Mouse (Mus musculus) lung, embryonic 14.5 days (tissue): ENCODE measurements around the gene Dnm2. TPM values are rescaled to one million over a fixed set of nuclear protein-coding genes. Genes with fewer than 3 reads are reported as not detected.

Source experiments
- ATAC-seq: fragments of 200-750 bp; cut with Nextera tagmentation; 2 replicates; pipeline ENCODE4 v1.8.0; 2017; ENCODE audit warnings: mild to moderate bottlenecking, moderate TSS enrichment, moderate library complexity; ENCODE audit not compliant: insufficient read depth
- DNase-seq: peaks from one replicate; pipeline ENCODE4 v3.0.0-alpha.2; 2015
- H3K27ac ChIP-seq: fragments of 300-500 bp; sonication (generic); 2 replicates; pipeline ENCODE4 v1.5.1; 2014; ENCODE audit warnings: low read depth, mild to moderate bottlenecking, moderate library complexity
- H3K27me3 ChIP-seq: fragments of 300-500 bp; sonication (generic); 2 replicates; pipeline ENCODE4 v1.6.1; 2014; ENCODE audit warnings: low read length, control low read depth; ENCODE audit not compliant: insufficient read depth
- H3K36me3 ChIP-seq: fragments of 300-500 bp; sonication (generic); 2 replicates; pipeline ENCODE4 v1.6.1; 2014; ENCODE audit warnings: control low read depth; ENCODE audit not compliant: insufficient read depth
- H3K4me1 ChIP-seq: fragments of 300-500 bp; sonication (generic); 2 replicates; pipeline ENCODE4 v1.6.1; 2014; ENCODE audit warnings: antibody characterized with exemption, control low read depth; ENCODE audit not compliant: insufficient read depth
- H3K4me2 ChIP-seq: fragments of 300-500 bp; sonication (generic); 2 replicates; pipeline ENCODE4 v1.6.1; 2014; ENCODE audit warnings: mild to moderate bottlenecking
- H3K4me3 ChIP-seq: fragments of 300-500 bp; sonication (generic); 2 replicates; pipeline ENCODE4 v1.5.1; 2014; ENCODE audit warnings: low read depth, low read length
- H3K9ac ChIP-seq: fragments of 300-500 bp; sonication (generic); 2 replicates; pipeline ENCODE4 v1.6.1; 2014
- H3K9me3 ChIP-seq: fragments of 300-500 bp; sonication (generic); 2 replicates; pipeline ENCODE4 v1.6.1; 2016; ENCODE audit warnings: low read depth, low read length, control low read depth
- CTCF ChIP-seq: IDR thresholded peaks from 2 replicates; pipeline ENCODE4 v1.5.1; 2016; ENCODE audit warnings: antibody characterized with exemption, low read depth
- WGBS: fragments of 180-500 bp; shearing (Covaris S2); extraction: QIAGEN DNeasy Blood & Tissue Kit; methylation state at CpG from one replicate; pipeline ENCODE4 v1.1.7; 2014; 5-methylcytosine and 5-hydroxymethylcytosine counted together
- polyA plus RNA-seq: library from polyadenylated mRNA; unstranded; fragments of >200 nt; fragmentation: Nextera tagmentation; extraction: Ambion mirVana; gene quantifications from 2 replicates; pipeline ENCODE4 v1.2.1, GENCODE M21; 2014

Dnm2 gene
- polyA plus RNA-seq, 1 experiment from 2014 or later, result 71.8 TPM

DNA sequence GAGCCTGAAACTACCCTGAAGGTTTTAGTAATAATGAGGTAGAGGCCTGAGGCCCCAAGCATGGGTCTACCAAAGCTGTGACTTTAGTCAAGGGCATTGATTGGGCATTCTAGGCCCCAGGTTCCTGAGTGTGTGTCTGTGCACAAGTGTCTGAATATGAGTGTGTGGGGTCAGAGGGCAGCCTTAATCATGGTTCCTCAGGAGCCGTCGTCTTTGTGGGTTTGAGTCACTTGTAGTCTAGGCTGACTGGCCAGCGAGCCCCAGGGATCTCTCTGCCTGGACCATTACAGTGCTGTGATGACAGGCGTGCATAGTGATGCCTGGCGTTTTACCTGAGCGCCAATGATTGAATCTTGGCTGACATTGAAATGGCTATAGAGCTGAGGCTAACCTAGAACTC lies 3.5 kb downstream of the Dnm2 start:
- TF ChIP-seq CTCF, result no peak
- Histone ChIP-seq H3K4me3 (no peak overlapping the region), H3K4me1 (peaks cover 14% of the 10 kb centered on the region), H3K4me2 (no peak overlapping the region), H3K27ac (no peak overlapping the region), H3K36me3 (no peaks in the 10 kb centered on the region), H3K9ac (no peak overlapping the region), H3K9me3 (no peaks in the 10 kb centered on the region), H3K27me3 (no peaks in the 10 kb centered on the region)
- 81% methylated on average over 6 of the region's 6 CpGs for WGBS
- ATAC-seq (no peak), DNase-seq (no peak)

DNA sequence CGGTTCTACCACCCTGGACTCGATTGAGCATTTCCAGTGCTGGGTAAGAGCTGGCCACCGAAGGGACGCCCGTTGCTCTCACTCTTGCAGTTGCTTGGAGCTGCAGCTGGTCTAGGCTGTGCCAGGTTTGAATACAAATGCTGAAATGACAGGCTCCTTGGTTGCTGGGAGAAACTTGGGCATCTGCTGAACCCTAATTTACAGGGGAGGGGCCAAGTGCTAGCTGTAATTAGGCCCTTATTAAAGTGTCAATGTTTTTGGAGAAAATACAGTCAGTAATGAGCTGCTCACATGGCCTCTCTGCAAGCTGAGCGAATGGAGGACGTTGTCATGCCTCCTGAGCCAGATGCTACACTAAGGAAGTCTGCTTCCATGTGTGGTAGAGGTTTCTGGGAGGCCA lies 6.0 kb downstream of the Dnm2 start:
- Histone ChIP-seq H3K9ac (no peak overlapping the region), H3K36me3 (no peaks in the 10 kb centered on the region), H3K27me3 (no peaks in the 10 kb centered on the region), H3K4me3 (no peak overlapping the region), H3K4me2 (no peak overlapping the region), H3K9me3 (no peaks in the 10 kb centered on the region), H3K4me1 (peaks cover 8% of the 10 kb centered on the region), H3K27ac (no peak overlapping the region)
- ATAC-seq, result no peak
- no peak for TF ChIP-seq CTCF
- no peak for DNase-seq
- WGBS, result 85% methylated on average over 7 of the region's 7 CpGs

DNA sequence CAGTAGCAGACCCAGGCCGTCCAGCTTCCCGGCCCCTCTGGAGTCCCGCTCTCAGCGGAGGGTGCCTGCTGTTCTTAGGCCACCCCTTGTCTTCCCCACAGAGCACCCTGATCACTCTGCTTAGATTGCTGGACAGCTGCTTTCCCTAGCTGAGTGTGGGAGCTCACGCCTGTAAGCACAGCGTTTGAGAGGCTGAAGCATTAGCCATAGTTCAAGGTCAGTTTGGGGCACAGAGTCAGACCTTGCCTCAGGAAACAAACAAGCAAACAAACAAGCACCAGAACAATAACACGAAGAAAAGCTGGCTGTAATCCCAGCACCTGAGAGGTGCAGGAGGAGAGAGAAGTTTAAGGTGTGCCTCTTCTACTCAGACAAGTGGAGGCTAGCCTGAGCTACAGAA lies 7.4 kb downstream of the Dnm2 start:
- Histone ChIP-seq H3K9ac (no peak overlapping the region), H3K27me3 (no peaks in the 10 kb centered on the region), H3K27ac (no peak overlapping the region), H3K4me2 (no peak overlapping the region), H3K9me3 (no peaks in the 10 kb centered on the region), H3K36me3 (no peaks in the 10 kb centered on the region), H3K4me3 (no peak overlapping the region), H3K4me1 (no peaks in the 10 kb centered on the region)
- DNase-seq (no peak), ATAC-seq (no peak)
- no peak for TF ChIP-seq CTCF
- WGBS, result 80% methylated on average over 7 of the region's 7 CpGs

DNA sequence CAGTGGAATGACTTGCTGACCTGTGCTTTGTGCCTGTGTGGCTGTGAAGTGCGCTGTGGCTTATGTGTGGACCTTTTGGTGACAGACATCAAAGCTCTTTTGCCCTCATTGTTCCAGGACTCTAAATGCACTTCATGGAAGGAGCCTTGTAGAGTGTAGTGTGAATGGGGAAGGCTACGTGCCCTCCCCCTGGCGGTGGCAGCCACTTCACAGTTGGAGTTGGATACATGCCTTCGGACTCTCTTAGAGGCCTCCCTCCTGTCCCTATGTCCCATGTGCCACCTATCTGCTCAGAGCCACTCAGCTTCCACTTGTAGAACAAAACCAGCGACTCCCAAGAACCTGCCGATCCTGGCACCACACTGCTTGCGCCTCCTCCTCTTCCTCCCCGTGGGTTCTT lies 9.1 kb downstream of the Dnm2 start:
- no peak overlapping the region for H3K4me2 ChIP-seq
- H3K4me1 ChIP-seq, result no peaks in the 10 kb centered on the region; the same call in 1 of the 2 replicates
- H3K9ac ChIP-seq, result no peak overlapping the region
- ATAC-seq (no peak), DNase-seq (no peak)
- no peak for TF ChIP-seq CTCF
- no peaks in the 10 kb centered on the region for H3K27me3 ChIP-seq
- H3K4me3 ChIP-seq, result no peak overlapping the region
- no peak overlapping the region for H3K27ac ChIP-seq
- no peaks in the 10 kb centered on the region for H3K9me3 ChIP-seq
- WGBS, result 86% methylated on average over 8 of the region's 8 CpGs
- no peaks in the 10 kb centered on the region for H3K36me3 ChIP-seq

DNA sequence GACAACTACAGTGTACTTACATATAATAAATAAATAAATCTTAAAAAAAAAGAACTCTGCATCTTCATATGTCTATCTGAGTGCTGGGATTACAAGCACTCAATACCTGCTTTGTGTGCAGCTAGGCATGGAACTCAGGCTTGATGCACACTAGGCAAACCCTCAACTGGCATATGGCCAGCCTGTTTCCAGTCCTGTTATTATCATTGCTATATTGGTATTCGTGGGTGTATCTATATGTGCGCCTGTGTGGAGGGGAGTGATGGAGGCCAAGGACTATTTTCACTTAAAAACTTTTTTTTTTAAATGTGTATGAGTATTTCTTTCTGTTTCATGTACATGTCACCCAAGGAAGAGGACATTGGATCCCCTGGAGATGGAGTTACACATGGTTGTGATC lies 9.7 kb downstream of the Dnm2 start:
- Histone ChIP-seq H3K27ac (no peak overlapping the region), H3K9ac (no peak overlapping the region), H3K9me3 (no peaks in the 10 kb centered on the region), H3K36me3 (no peaks in the 10 kb centered on the region), H3K4me3 (no peak overlapping the region), H3K27me3 (no peaks in the 10 kb centered on the region), H3K4me1 (no peaks in the 10 kb centered on the region; the same call in 1 of the 2 replicates), H3K4me2 (no peak overlapping the region)
- no peak for DNase-seq
- TF ChIP-seq CTCF, result no peak
- no peak for ATAC-seq
- 88% methylated on average over 2 of the region's 2 CpGs for WGBS

DNA sequence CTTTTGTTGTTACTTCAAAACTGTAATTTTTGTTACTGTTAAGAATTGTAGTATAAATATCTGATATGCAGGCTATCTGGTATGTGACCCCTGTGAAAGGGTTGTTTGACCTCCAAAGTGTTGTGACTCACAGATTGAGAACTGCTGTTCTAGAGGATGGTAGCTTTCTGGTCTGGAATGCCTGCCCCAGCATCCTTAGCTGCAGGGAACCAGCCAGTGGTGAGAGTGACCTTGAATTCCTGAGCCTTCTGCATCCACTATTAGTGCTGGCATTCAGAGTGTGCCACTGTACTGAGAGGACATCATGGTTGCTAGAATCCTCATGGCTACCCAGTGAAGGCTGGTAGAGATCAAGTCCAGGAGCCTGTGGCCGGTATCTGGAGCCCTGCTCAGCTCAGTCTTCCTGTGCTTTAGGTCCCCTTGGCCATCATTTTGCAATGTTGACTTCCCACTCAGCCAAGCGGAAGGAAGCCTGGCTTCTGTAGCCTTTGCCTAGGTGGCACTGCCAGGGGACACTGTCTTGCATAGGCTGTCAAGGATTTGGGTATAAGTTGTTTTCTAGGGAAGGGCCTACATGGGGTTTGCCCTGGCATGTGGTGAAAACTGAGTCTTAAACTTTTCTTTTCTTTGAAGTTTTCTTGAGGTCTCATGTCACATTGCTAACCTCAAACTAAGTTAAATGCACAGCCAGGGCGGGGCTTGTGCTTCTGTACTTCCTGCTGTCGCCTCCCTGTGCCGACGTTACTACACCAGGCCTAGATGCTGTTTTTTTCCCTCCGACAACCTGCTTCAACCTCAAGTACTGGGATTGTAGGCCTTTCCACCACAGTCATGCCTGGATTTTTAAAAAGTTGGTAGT lies 11.3 kb downstream of the Dnm2 start:
- no peaks in the 10 kb centered on the region; the same call in 1 of the 2 replicates for H3K4me1 ChIP-seq
- no peak for TF ChIP-seq CTCF
- no peak overlapping the region for H3K4me2 ChIP-seq
- no peaks in the 10 kb centered on the region for H3K27me3 ChIP-seq
- no peaks in the 10 kb centered on the region for H3K9me3 ChIP-seq
- no peaks in the 10 kb centered on the region for H3K36me3 ChIP-seq
- H3K9ac ChIP-seq, result no peak overlapping the region
- no peak overlapping the region for H3K4me3 ChIP-seq
- no peak for ATAC-seq
- no peak overlapping the region for H3K27ac ChIP-seq
- DNase-seq, result peak; percentile 14
- 77% methylated on average over 7 of the region's 7 CpGs for WGBS

DNA sequence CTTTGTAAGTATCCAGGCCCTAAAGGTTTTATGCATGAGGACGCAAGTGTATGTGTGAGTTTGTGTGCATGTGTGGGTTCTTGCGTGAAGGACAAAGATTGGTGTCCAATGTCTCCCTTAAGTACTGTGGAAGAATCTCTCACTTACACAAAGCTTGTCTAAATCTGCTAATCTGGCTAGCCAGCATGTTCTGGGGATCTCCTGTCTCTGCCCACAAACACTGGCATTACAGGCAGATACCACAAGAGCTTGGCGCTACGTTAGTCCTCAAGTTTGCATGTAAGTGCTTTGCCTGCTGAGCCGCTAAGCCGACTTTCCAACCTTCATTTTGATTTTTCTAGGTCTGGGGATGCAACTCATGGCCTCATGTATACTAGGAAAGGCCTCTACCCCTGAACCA lies 12.9 kb downstream of the Dnm2 start:
- Histone ChIP-seq H3K9ac (no peak overlapping the region), H3K4me1 (no peaks in the 10 kb centered on the region; the same call in 1 of the 2 replicates), H3K4me3 (no peak overlapping the region), H3K36me3 (no peaks in the 10 kb centered on the region), H3K27ac (peak overlapping the region; percentile 6; the same call in 1 of the 2 replicates), H3K4me2 (no peak overlapping the region), H3K9me3 (no peaks in the 10 kb centered on the region), H3K27me3 (no peaks in the 10 kb centered on the region)
- DNase-seq (no peak), ATAC-seq (no peak)
- 92% methylated on average over 6 of the region's 6 CpGs for WGBS
- no peak for TF ChIP-seq CTCF
